Mouse (Mus musculus): ENCODE results near the gene Asphd2. TPM values are rescaled to one million over a fixed set of nuclear protein-coding genes. Genes with fewer than 3 reads are reported as not detected.
"Not testable (repeated sequence)": the region's sequence is repeated elsewhere in the genome, so short reads cannot be mapped to it uniquely, and the experiment has no call there.

The Asphd2 gene
- polyA plus RNA-seq (2015; fragmentation: Nextera tagmentation; extraction: Ambion mirVana) = 6.9 and 8.1 TPM in 2 replicates

- under 1% methylated on average over 44 of the region's 67 CpGs for WGBS
- H3K27ac ChIP-seq = peak within 1 kb of the TSS; percentile 68
Observed at GRCm38 (mm10) chr5:112394779-112395443, at the start of gene Asphd2. Gene Asphd2 (minus strand): TSS chr5:112394866.

DNA sequence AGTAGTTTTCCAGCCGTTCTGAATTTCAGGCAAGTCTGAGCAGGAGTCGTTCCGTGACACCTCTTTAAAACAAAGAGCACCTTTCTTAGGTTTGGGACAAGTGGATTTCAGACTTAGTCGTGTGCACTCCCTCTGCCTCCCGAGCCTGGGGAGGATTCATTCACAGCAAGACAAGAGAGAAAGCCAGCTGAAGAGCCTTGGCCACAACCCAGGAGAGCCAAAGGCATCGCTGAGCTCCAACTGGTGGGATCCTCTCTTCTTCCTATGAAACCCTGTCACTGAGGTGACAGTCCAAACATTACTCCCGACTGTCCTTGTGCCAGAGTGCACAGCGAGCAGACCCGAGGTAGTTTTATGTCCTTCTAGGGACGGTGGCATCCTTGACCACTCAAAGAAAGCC, 43.9 kb upstream of the Asphd2 start:
- Histone ChIP-seq H3K9me3 (replicated peaks) (no peaks in the 10 kb centered on the region), H3K36me3 (no peaks in the 10 kb centered on the region), H3K4me1 (no peaks in the 10 kb centered on the region), H3K9ac (no peak overlapping the region), H3K4me2 (no peak overlapping the region), H3K27ac (no peak overlapping the region), H3K27me3 (0 out of 2 replicates have a peak, but pooled peaks cover 2% of the 10 kb centered on the region), H3K4me3 (replicated peaks) (no peak overlapping the region)
- ATAC-seq (replicated peaks; ENCODE audit: low FRiP score) = no peak
- 29% methylated on average over 10 of the region's 10 CpGs for WGBS

More at GRCm38 (mm10) chr5:112394779-112395443, at the start of gene Asphd2:
- Histone ChIP-seq H3K27me3 (peaks cover 50% of the 10 kb centered on the region), H3K9ac (peak within 1 kb of the TSS; percentile 55), H3K9me3 (replicated peaks) (no peaks in the 10 kb centered on the region), H3K36me3 (no peaks in the 10 kb centered on the region), H3K4me3 (replicated peaks) (peak within 1 kb of the TSS; percentile 64), H3K4me1 (peaks cover 16% of the 10 kb centered on the region), H3K4me2 (peak within 1 kb of the TSS; percentile 93)
- peak; percentile 89 for ATAC-seq (replicated peaks; ENCODE audit: low FRiP score)

GRCm38 (mm10) chr5:112433004-112433403, 38.3 kb upstream of the Asphd2 start:
- Histone ChIP-seq H3K4me3 (replicated peaks) (no peak overlapping the region), H3K4me1 (peaks cover 13% of the 10 kb centered on the region; the same call in 1 of the 2 replicates), H3K36me3 (no peaks in the 10 kb centered on the region), H3K27me3 (peaks cover 29% of the 10 kb centered on the region), H3K9ac (no peak overlapping the region), H3K27ac (no peak overlapping the region), H3K4me2 (no peak overlapping the region), H3K9me3 (replicated peaks) (no peaks in the 10 kb centered on the region)
- ATAC-seq (replicated peaks; ENCODE audit: low FRiP score) = no peak
- WGBS = under 1% methylated on average over 8 of the region's 8 CpGs

GRCm38 (mm10) chr5:112432033-112432432, 37.4 kb upstream of the Asphd2 start:
- 77% methylated on average over 5 of the region's 5 CpGs for WGBS
- H3K4me1 ChIP-seq = peaks cover 13% of the 10 kb centered on the region; the same call in 1 of the 2 replicates
- no peaks in the 10 kb centered on the region for H3K9me3 ChIP-seq (replicated peaks)
- no peak for ATAC-seq (replicated peaks; ENCODE audit: low FRiP score)
- H3K4me3 ChIP-seq (replicated peaks) = no peak overlapping the region
- H3K9ac ChIP-seq = no peak overlapping the region
- H3K27me3 ChIP-seq = peaks cover 34% of the 10 kb centered on the region
- H3K36me3 ChIP-seq = no peaks in the 10 kb centered on the region
- H3K27ac ChIP-seq = no peak overlapping the region
- no peak overlapping the region for H3K4me2 ChIP-seq

DNA sequence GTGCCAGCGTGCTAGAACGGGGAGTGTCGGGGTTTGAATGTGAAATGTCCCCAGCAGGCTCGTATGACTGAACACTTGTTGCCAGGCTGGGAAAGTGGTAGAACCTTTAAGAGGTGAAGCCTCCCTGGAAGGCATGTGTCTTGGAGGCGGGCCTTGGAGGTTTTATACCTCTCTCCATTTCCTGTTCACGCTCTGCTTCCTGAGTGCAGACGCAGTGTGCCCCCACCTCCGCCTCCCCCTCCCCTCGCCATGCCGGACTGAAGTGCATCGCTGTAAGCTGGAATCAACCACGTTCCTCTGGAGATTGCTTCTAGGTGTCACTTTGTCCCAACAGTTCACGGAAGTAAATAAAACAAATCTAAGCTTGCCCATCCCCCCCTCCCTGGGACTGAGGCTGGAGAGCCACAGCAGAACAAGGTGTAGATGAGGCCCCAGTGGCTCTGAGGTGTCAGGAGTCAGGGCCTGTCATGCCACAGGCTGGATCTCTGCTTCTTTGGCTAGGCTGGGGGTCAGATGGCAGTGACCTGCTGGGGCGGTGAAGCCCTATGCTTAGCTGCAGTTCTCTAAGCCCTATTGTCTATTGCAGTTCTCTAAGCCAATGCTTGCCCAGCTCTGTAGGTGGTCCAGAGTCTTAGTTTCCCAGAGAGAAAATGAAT, 36.6 kb upstream of the Asphd2 start:
- Histone ChIP-seq H3K4me2 (peak overlapping the region; percentile 42), H3K27ac (no peak overlapping the region), H3K36me3 (no peaks in the 10 kb centered on the region), H3K4me3 (replicated peaks) (peak overlapping the region; percentile 12; the same call in 1 of the 2 replicates), H3K9ac (no peak overlapping the region), H3K9me3 (replicated peaks) (no peaks in the 10 kb centered on the region), H3K4me1 (peaks cover 13% of the 10 kb centered on the region; the same call in 1 of the 2 replicates), H3K27me3 (peaks cover 34% of the 10 kb centered on the region)
- ATAC-seq (replicated peaks; ENCODE audit: low FRiP score) = no peak
- 11% methylated on average over 14 of the region's 14 CpGs for WGBS

DNA sequence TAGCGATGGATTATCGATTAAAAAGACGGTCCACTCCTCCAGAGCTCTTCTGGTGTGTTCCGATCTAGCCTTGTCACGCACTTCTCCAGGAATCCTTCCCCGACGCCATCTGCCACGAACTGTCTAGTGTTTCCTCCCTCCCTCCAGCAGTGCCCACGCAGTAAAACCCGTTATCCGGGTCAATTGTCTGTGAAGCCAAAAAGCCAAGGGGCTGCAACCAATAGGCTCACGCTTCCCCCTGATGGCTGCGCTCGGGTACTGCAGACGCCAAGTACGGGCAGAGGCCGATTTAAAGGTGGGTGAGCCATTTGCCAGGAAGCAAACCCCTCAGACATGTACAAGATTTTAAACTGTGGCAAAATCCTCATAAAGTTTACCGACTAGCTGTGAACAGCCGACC, 34.3 kb upstream of the Asphd2 start:
- H3K27me3 ChIP-seq = peaks cover 50% of the 10 kb centered on the region
- H3K9ac ChIP-seq = no peak overlapping the region
- no peaks in the 10 kb centered on the region for H3K36me3 ChIP-seq
- ATAC-seq (replicated peaks; ENCODE audit: low FRiP score) = no peak
- 15% methylated on average over 19 of the region's 19 CpGs for WGBS
- peak overlapping the region; percentile 32 for H3K4me2 ChIP-seq
- no peak overlapping the region for H3K4me3 ChIP-seq (replicated peaks)
- peaks cover 13% of the 10 kb centered on the region; the same call in 1 of the 2 replicates for H3K4me1 ChIP-seq
- H3K9me3 ChIP-seq (replicated peaks) = no peaks in the 10 kb centered on the region
- H3K27ac ChIP-seq = no peak overlapping the region

- no peak overlapping the region for H3K4me3 ChIP-seq (replicated peaks)
- H3K36me3 ChIP-seq = no peaks in the 10 kb centered on the region
- H3K9me3 ChIP-seq (replicated peaks) = no peaks in the 10 kb centered on the region
- H3K4me2 ChIP-seq = no peak overlapping the region
- no peak overlapping the region for H3K27ac ChIP-seq
- no peak for ATAC-seq (replicated peaks; ENCODE audit: low FRiP score)
- no peak overlapping the region for H3K9ac ChIP-seq
- 47% methylated on average over 2 of the region's 2 CpGs for WGBS
- H3K27me3 ChIP-seq = peaks cover 49% of the 10 kb centered on the region
- H3K4me1 ChIP-seq = peaks cover 13% of the 10 kb centered on the region; the same call in 1 of the 2 replicates
Observed at GRCm38 (mm10) chr5:112427283-112427682, 32.6 kb upstream of the Asphd2 start.

DNA sequence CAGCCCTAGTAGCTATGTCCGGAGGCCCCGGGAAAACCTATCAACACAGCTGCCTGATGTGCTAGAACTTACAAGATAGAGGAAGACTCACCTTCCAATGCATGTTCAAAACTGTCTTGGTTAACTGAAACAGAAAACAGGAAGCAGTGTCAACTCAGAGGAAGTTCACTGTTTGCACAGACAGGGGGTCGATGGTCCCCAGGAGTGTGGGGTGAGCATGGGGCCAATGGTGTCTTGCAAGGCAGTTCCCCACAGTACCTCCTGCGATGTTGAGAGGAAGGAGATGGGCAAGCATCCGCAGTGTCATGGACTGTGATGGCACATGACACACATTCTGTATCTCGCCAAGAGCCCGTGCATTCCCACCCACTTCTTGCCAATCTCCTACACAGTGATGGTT, 32.0 kb upstream of the Asphd2 start:
- 80% methylated on average over 7 of the region's 7 CpGs for WGBS
- Histone ChIP-seq H3K4me3 (replicated peaks) (no peak overlapping the region), H3K4me1 (peaks cover 11% of the 10 kb centered on the region; the same call in 1 of the 2 replicates), H3K27ac (no peak overlapping the region), H3K4me2 (no peak overlapping the region), H3K9ac (no peak overlapping the region), H3K9me3 (replicated peaks) (no peaks in the 10 kb centered on the region), H3K36me3 (no peaks in the 10 kb centered on the region), H3K27me3 (peaks cover 43% of the 10 kb centered on the region)
- no peak for ATAC-seq (replicated peaks; ENCODE audit: low FRiP score)

DNA sequence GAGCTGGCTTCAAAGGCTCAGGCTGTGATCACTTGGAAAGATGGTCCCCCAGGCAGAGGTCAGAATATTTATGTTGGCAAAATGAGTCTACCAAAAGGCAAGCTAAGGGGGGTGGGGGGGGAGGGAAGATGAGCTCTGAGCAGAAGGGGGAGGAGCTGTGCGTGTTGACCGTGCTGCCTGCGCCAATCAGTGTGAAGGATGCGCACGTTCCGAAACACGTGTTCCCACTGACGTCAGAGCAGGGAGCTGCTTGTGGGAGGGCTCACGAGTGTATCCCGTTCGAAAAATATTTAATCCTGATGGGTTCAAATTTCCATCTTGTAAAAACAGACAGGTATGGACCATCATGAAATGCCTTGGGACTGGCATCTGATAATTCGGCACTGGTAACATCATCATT, 24.9 kb upstream of the Asphd2 start:
- Histone ChIP-seq H3K9me3 (replicated peaks) (no peaks in the 10 kb centered on the region), H3K4me2 (no peak overlapping the region), H3K27ac (no peak overlapping the region), H3K9ac (no peak overlapping the region), H3K36me3 (no peaks in the 10 kb centered on the region), H3K27me3 (peaks cover 21% of the 10 kb centered on the region; the same call in 1 of the 2 replicates), H3K4me1 (0 out of 2 replicates have a peak, but pooled peaks cover 4% of the 10 kb centered on the region), H3K4me3 (replicated peaks) (no peak overlapping the region)
- no peak for ATAC-seq (replicated peaks; ENCODE audit: low FRiP score)
- WGBS = 32% methylated on average over 12 of the region's 12 CpGs

GRCm38 (mm10) chr5:112418023-112418422, 23.4 kb upstream of the Asphd2 start:
- ATAC-seq (replicated peaks; ENCODE audit: low FRiP score) = no peak
- Histone ChIP-seq H3K27ac (no peak overlapping the region), H3K4me3 (replicated peaks) (no peak overlapping the region), H3K27me3 (0 out of 2 replicates have a peak, but pooled peaks cover 13% of the 10 kb centered on the region), H3K9ac (no peak overlapping the region), H3K4me1 (0 out of 2 replicates have a peak, but pooled peaks cover 4% of the 10 kb centered on the region), H3K4me2 (no peak overlapping the region), H3K36me3 (no peaks in the 10 kb centered on the region), H3K9me3 (replicated peaks) (0 out of 2 replicates have a peak, but pooled peaks cover 4% of the 10 kb centered on the region)
- 68% methylated on average over 4 of the region's 4 CpGs for WGBS

GRCm38 (mm10) chr5:112416673-112417072, 22.0 kb upstream of the Asphd2 start:
- Histone ChIP-seq H3K9ac (no peak overlapping the region), H3K4me3 (replicated peaks) (no peak overlapping the region), H3K27ac (no peak overlapping the region), H3K4me2 (no peak overlapping the region), H3K9me3 (replicated peaks) (0 out of 2 replicates have a peak, but pooled peaks cover 4% of the 10 kb centered on the region), H3K36me3 (no peaks in the 10 kb centered on the region), H3K4me1 (peaks cover 12% of the 10 kb centered on the region), H3K27me3 (peaks cover 19% of the 10 kb centered on the region)
- ATAC-seq (replicated peaks; ENCODE audit: low FRiP score) = no peak
- 51% methylated on average over 5 of the region's 5 CpGs for WGBS

DNA sequence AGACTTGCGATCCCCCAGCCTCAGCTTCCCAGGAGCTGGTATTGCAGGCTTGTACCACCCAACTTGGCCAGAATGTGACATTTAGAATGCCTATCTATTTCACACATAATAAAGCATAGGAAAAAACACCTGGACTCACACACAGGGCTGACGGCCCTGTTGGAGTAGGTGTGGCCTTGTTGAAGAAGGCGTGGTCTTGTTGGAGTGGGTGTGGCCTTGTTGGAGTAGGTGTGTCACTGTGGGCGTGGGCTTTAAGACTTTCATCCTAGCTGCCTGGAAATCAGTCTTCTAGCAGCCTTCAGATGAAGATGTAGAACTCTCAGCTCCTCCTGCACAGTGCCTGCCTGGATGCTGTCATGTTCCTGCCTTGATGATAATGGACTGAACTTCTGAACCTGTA, 18.1 kb upstream of the Asphd2 start:
- H3K4me1 ChIP-seq = peaks cover 15% of the 10 kb centered on the region
- not testable (repeated sequence) for H3K27me3 ChIP-seq; H3K4me2 ChIP-seq; H3K27ac ChIP-seq; H3K36me3 ChIP-seq; ATAC-seq (replicated peaks; ENCODE audit: low FRiP score); H3K9ac ChIP-seq; H3K4me3 ChIP-seq (replicated peaks); H3K9me3 ChIP-seq (replicated peaks)
- WGBS = 83% methylated on average over 4 of the region's 4 CpGs
